Mouse (Mus musculus) G1E (cell line): ENCODE data around the gene Zer1.

ENCODE experiments used
- CTCF ChIP-seq: IDR thresholded peaks from 2 replicates; pipeline ENCODE4 v1.5.1; 2012; ENCODE audit warnings: low read depth, low read length, inconsistent platforms, mixed read lengths
- GATA1 ChIP-seq: IDR thresholded peaks from 2 replicates; pipeline ENCODE4 v1.6.1; 2012; ENCODE audit warnings: borderline replicate concordance, low read length, inconsistent platforms, mixed read lengths
- POLR2AphosphoS5 ChIP-seq: IDR thresholded peaks from 2 replicates; pipeline ENCODE4 v1.6.1; 2012; ENCODE audit warnings: low read depth, low read length, inconsistent platforms; ENCODE audit not compliant: insufficient replicate concordance

- TF ChIP-seq CTCF (no peak), GATA1 (no peak), POLR2AphosphoS5 (no peak)
Observed at GRCm38 (mm10) chr2:30173541-30174240, 49.3 kb upstream of the Zer1 start.
